Mouse (Mus musculus) hindbrain, embryonic 12.5 days (tissue): Measurements from ENCODE around the gene Zhx3. TPM values are rescaled to one million over a fixed set of nuclear protein-coding genes. Genes with fewer than 3 reads are reported as not detected.

Experiments used
- ATAC-seq: fragments of 200-750 bp; cut with Nextera tagmentation; 2 replicates; pipeline ENCODE4 v1.8.0; 2017; ENCODE audit warnings: moderate TSS enrichment; ENCODE audit not compliant: low FRiP score
- H3K27ac ChIP-seq: fragments of 300-500 bp; sonication (generic); 2 replicates; pipeline ENCODE4 v1.5.1; 2016; ENCODE audit warnings: mild to moderate bottlenecking
- H3K27me3 ChIP-seq: fragments of 300-500 bp; sonication (generic); 2 replicates; pipeline ENCODE4 v1.6.1; 2016; ENCODE audit warnings: mild to moderate bottlenecking
- H3K36me3 ChIP-seq: fragments of 300-500 bp; sonication (generic); 2 replicates; pipeline ENCODE4 v1.6.1; 2016; ENCODE audit warnings: mild to moderate bottlenecking
- H3K4me1 ChIP-seq: fragments of 300-500 bp; sonication (generic); 2 replicates; pipeline ENCODE4 v1.6.1; 2016
- H3K4me2 ChIP-seq: fragments of 300-500 bp; sonication (generic); replicated peaks from 2 replicates; pipeline ENCODE4 v1.6.1; 2016; ENCODE audit warnings: mild to moderate bottlenecking
- H3K4me3 ChIP-seq: fragments of 300-500 bp; sonication (generic); 2 replicates; pipeline ENCODE4 v1.5.1; 2016; ENCODE audit warnings: mild to moderate bottlenecking
- H3K9ac ChIP-seq: fragments of 300-500 bp; sonication (generic); 2 replicates; pipeline ENCODE4 v1.6.1; 2016; ENCODE audit warnings: mild to moderate bottlenecking, moderate library complexity
- H3K9me3 ChIP-seq: fragments of 300-500 bp; sonication (generic); replicated peaks from 2 replicates; pipeline ENCODE4 v1.6.1; 2016; ENCODE audit warnings: mild to moderate bottlenecking
- WGBS: fragments of 180-500 bp; shearing (Covaris S2); methylation state at CpG from one replicate; pipeline ENCODE4 v1.1.7; 2016; 5-methylcytosine and 5-hydroxymethylcytosine counted together
- polyA plus RNA-seq: library from polyadenylated mRNA; unstranded; fragments of >200 nt; fragmentation: Nextera tagmentation; extraction: Ambion mirVana; gene quantifications from 2 replicates; pipeline ENCODE4 v1.2.1, GENCODE M21; 2016

The Zhx3 gene
- polyA plus RNA-seq, 1 experiment from 2014 or later, result 16.0 TPM

GRCm38 (mm10) chr2:160789741-160790140 lies 83.1 kb downstream of the Zhx3 start:
- Histone ChIP-seq H3K36me3 (no peaks in the 10 kb centered on the region), H3K4me1 (no peaks in the 10 kb centered on the region), H3K9me3 (no peaks in the 10 kb centered on the region), H3K27me3 (no peaks in the 10 kb centered on the region), H3K9ac (no peak overlapping the region), H3K4me2 (no peak overlapping the region), H3K27ac (no peak overlapping the region), H3K4me3 (no peak overlapping the region)
- ATAC-seq, result no peak

- no peak overlapping the region for H3K4me3 ChIP-seq
- 93% methylated on average over 1 of the region's 1 CpGs for WGBS
- no peaks in the 10 kb centered on the region for H3K36me3 ChIP-seq
- no peaks in the 10 kb centered on the region for H3K9me3 ChIP-seq
- no peak overlapping the region for H3K27ac ChIP-seq
- no peak for ATAC-seq
- no peak overlapping the region for H3K9ac ChIP-seq
- no peak overlapping the region for H3K4me2 ChIP-seq
- H3K27me3 ChIP-seq, result no peaks in the 10 kb centered on the region
- H3K4me1 ChIP-seq, result no peaks in the 10 kb centered on the region
These were observed 83.8 kb downstream of the Zhx3 start for GRCm38 (mm10) chr2:160789046-160789445.

DNA sequence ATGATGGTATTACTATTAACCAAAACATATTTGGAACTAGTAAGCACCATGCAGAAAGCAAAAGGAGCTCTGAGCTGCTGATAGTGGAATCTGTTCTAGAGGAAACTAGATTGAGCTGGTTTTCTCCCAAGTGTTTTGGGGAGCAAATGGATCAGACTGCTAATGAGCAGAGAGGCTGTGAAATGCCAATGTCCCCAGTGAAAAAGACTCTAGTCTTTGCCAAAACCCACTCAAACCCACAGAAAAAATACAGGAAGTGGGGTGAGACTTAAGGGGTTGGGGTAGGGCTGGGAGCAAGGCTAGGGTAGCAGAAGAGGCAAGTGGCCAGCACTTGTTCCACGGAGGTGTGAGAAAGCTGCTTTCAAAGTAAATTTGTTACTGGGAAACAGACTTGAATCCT lies 86.5 kb downstream of the Zhx3 start:
- Histone ChIP-seq H3K27ac (no peak overlapping the region), H3K4me2 (no peak overlapping the region), H3K4me1 (no peaks in the 10 kb centered on the region), H3K4me3 (no peak overlapping the region), H3K36me3 (0 out of 2 replicates have a peak, but pooled peaks cover 4% of the 10 kb centered on the region), H3K9ac (no peak overlapping the region), H3K9me3 (no peaks in the 10 kb centered on the region), H3K27me3 (no peaks in the 10 kb centered on the region)
- WGBS, result 86% methylated on average over 1 of the region's 1 CpGs
- no peak for ATAC-seq

DNA sequence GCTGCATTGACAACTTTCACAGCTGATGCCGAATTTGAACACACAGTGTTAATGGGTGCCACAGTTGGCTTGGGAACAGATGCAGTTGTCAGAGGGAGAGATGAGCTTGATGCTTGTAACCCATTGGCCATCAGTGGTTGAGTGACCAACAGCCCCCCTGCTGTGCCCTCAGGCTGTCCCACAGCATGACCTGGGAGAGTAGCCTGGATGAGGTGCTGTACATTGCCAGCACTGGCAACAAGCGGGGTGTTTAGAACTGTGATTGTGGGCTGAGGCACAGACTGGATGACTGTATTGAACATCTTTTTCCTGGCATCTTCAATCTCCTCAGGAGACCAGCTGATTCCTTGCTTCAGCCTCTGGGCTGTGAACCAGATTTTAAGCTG lies 92.0 kb downstream of the Zhx3 start:
- no peak for ATAC-seq

GRCm38 (mm10) chr2:160780154-160780833 lies 92.5 kb downstream of the Zhx3 start:
- 90% methylated on average over 13 of the region's 13 CpGs for WGBS
- H3K4me2 ChIP-seq, result no peak overlapping the region
- H3K4me1 ChIP-seq, result no peaks in the 10 kb centered on the region
- H3K9me3 ChIP-seq, result no peaks in the 10 kb centered on the region
- no peak overlapping the region for H3K9ac ChIP-seq
- H3K27ac ChIP-seq, result no peak overlapping the region
- H3K36me3 ChIP-seq, result peaks cover 15% of the 10 kb centered on the region
- no peak overlapping the region for H3K4me3 ChIP-seq
- no peak for ATAC-seq
- H3K27me3 ChIP-seq, result no peaks in the 10 kb centered on the region

More for the DNA sequence above, 92.0 kb downstream of the Zhx3 start:
- Histone ChIP-seq H3K9ac (no peak overlapping the region), H3K27ac (no peak overlapping the region), H3K36me3 (peaks cover 15% of the 10 kb centered on the region), H3K9me3 (no peaks in the 10 kb centered on the region), H3K4me2 (no peak overlapping the region), H3K4me1 (no peaks in the 10 kb centered on the region), H3K4me3 (no peak overlapping the region), H3K27me3 (no peaks in the 10 kb centered on the region)
- 96% methylated on average over 2 of the region's 2 CpGs for WGBS

DNA sequence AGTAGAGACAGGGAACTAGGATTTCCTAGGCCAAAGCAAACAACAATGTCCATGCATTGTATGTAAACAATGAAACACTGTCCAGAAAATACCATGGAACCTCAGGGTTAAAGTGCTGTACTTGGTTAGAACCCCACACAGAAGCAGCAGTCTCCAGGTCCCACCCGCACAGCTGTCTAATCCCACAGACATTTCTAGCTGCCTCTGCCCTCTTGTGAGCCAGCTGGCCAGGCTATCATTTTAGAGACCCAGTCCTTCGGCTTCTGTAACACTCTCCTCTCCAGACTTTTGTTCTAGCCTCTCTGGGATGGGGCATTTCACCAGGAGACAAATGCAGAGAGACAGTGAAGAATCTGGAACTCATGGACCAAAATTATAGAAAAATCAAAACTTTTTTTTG lies 94.8 kb downstream of the Zhx3 start:
- no peak for ATAC-seq
- no peaks in the 10 kb centered on the region for H3K27me3 ChIP-seq
- H3K4me2 ChIP-seq, result no peak overlapping the region
- H3K36me3 ChIP-seq, result peaks cover 15% of the 10 kb centered on the region
- H3K4me1 ChIP-seq, result no peaks in the 10 kb centered on the region
- no peak overlapping the region for H3K27ac ChIP-seq
- no peaks in the 10 kb centered on the region for H3K9me3 ChIP-seq
- H3K4me3 ChIP-seq, result no peak overlapping the region
- 89% methylated on average over 2 of the region's 2 CpGs for WGBS
- H3K9ac ChIP-seq, result no peak overlapping the region

GRCm38 (mm10) chr2:160771325-160772276 lies 101.2 kb downstream of the Zhx3 start:
- Histone ChIP-seq H3K9ac (no peak overlapping the region), H3K4me2 (no peak overlapping the region), H3K27me3 (no peaks in the 10 kb centered on the region), H3K36me3 (peaks cover 13% of the 10 kb centered on the region), H3K4me1 (no peaks in the 10 kb centered on the region), H3K27ac (no peak overlapping the region), H3K4me3 (no peak overlapping the region), H3K9me3 (no peaks in the 10 kb centered on the region)
- no peak for ATAC-seq
- 88% methylated on average over 8 of the region's 8 CpGs for WGBS

- Histone ChIP-seq H3K4me2 (no peak overlapping the region), H3K9me3 (no peaks in the 10 kb centered on the region), H3K27ac (no peak overlapping the region), H3K36me3 (peaks cover 16% of the 10 kb centered on the region), H3K4me1 (no peaks in the 10 kb centered on the region), H3K9ac (no peak overlapping the region), H3K27me3 (no peaks in the 10 kb centered on the region), H3K4me3 (no peak overlapping the region)
- ATAC-seq, result no peak
- WGBS, result 82% methylated on average over 1 of the region's 1 CpGs
These were observed 101.9 kb downstream of the Zhx3 start for GRCm38 (mm10) chr2:160770871-160771270.

GRCm38 (mm10) chr2:160770409-160770808 lies 102.4 kb downstream of the Zhx3 start:
- no peak for ATAC-seq
- Histone ChIP-seq H3K9ac (no peak overlapping the region), H3K36me3 (peaks cover 20% of the 10 kb centered on the region), H3K9me3 (no peaks in the 10 kb centered on the region), H3K27me3 (no peaks in the 10 kb centered on the region), H3K4me1 (no peaks in the 10 kb centered on the region), H3K27ac (no peak overlapping the region), H3K4me3 (no peak overlapping the region), H3K4me2 (no peak overlapping the region)

DNA sequence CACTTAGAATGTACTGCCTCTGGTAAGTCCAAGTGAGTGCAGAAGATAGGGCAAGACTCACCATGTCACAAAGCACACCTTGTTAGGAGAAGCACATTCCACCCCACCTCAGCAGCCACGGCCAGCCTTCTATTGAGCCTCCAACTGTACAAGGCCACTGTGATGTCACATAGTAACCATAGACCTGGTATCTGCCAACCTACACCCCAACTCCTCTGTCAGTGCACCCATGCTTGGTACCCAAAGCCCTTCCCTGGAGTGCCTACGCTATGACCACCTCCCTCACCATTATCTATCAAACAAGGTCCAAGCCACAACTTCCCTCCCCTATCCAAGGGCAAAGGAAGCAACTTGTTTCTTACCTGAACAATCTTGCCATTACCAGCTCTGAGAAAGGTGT lies 103.8 kb downstream of the Zhx3 start:
- no peak for ATAC-seq

DNA sequence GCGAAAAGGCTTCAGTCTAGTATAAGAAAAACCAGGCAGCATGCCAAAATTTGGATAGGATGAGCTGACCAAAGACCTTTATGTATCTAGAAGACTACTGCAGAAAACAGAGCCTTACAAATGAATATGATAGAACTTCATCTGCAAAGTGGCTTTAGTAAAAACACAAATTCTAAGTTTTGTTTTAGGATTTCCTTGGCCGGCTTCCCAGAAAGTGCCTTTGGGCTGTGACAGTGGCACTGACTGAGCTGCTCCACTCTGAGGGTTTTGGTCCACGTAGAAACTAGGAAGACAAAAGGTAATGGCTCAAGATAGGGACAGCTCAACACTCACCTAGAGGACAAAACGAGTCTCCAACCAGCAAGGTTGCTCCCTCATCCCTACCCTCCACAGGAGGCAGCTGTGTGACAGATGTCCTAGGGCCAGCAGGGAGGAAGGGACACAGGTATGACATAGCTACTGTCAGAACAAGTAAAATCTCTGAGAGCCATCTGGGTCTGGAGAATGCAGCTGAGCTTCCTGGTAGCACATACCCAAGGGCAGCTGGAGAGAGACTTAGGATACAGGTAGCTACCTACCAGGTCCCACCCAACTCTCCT lies 104.6 kb downstream of the Zhx3 start:
- peaks cover 36% of the 10 kb centered on the region for H3K36me3 ChIP-seq
- no peak overlapping the region for H3K4me2 ChIP-seq
- H3K9ac ChIP-seq, result no peak overlapping the region
- H3K4me1 ChIP-seq, result no peaks in the 10 kb centered on the region
- no peaks in the 10 kb centered on the region for H3K9me3 ChIP-seq
- WGBS, result 84% methylated on average over 4 of the region's 4 CpGs
- no peaks in the 10 kb centered on the region for H3K27me3 ChIP-seq
- no peak for ATAC-seq
- no peak overlapping the region for H3K4me3 ChIP-seq
- no peak overlapping the region for H3K27ac ChIP-seq

More for the DNA sequence above, 103.8 kb downstream of the Zhx3 start:
- Histone ChIP-seq H3K9me3 (no peaks in the 10 kb centered on the region), H3K4me2 (no peak overlapping the region), H3K9ac (no peak overlapping the region), H3K27me3 (no peaks in the 10 kb centered on the region), H3K27ac (no peak overlapping the region), H3K4me1 (no peaks in the 10 kb centered on the region), H3K36me3 (peaks cover 29% of the 10 kb centered on the region), H3K4me3 (no peak overlapping the region)
- WGBS, result 98% methylated on average over 2 of the region's 2 CpGs

DNA sequence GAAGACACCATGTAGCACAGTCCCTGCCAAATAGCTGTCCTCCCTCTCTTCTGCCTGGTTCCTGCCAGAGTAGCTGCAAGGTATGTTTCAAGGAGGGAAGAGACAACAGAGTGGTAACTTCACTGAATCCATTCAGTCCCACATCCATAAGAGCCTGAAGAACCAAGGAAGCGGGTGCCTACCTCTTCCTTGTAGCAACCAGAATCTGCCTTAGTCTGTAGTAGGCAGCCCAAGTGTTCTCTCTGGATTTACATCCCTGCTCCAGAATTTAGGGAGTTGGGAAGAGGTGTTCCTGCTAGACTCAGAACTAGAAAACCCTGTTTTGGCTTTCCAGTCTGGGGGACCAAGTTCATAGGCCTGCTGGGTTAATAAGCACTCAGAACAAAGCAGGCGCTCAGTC lies 105.6 kb downstream of the Zhx3 start:
- H3K36me3 ChIP-seq, result peaks cover 46% of the 10 kb centered on the region
- no peak for ATAC-seq

More for the DNA sequence above, 105.6 kb downstream of the Zhx3 start:
- 97% methylated on average over 2 of the region's 2 CpGs for WGBS
- Histone ChIP-seq H3K9me3 (no peaks in the 10 kb centered on the region), H3K4me1 (no peaks in the 10 kb centered on the region), H3K9ac (no peak overlapping the region), H3K27ac (no peak overlapping the region), H3K27me3 (no peaks in the 10 kb centered on the region), H3K4me2 (no peak overlapping the region), H3K4me3 (no peak overlapping the region)
